Mouse (Mus musculus): Measurements from ENCODE around the gene Gapvd1.

DNA sequence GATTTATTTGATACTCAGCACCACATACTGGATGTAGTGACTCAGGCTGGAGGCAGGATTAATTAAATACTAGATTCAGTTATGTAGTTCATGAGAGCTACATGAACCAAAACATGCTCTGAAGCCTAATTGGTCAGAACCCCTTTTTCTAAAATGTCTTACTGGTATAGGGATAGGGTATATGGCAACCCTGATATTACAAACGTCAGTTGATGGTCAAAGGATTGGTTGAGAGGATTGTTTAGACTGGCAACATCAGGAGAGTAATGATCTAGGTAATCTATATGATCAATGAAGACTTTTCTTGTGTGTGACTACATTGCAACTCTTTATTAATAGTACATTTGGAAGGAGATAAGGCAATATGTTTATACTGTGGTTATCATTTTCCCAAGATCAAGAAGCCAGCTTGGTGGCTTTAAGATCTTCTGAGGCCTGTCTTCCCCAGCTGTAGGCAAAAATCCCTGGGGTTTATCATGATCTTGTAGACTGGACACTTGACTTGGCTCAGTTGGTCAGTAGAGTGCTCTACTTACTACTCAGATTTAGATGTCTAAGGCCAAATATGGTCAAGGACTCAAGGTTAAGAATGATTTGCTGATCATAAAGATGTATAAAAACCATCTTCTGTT is 22.3 kb upstream of the Gapvd1 start:
- TF ChIP-seq POLR2A (IDR thresholded peaks at IDR 0.05; ENCODE audit: insufficient read length, low read depth) (no peak), SRF (IDR thresholded peaks at IDR 0.05; ENCODE audit: control insufficient read depth, insufficient read length, low read depth) (no peak), POLR2AphosphoS2 (IDR thresholded peaks at IDR 0.05; ENCODE audit: insufficient read length, low read depth) (no peak), CEBPB (IDR thresholded peaks at IDR 0.05; ENCODE audit: insufficient read depth, poor library complexity, severe bottlenecking) (no peak)

All from myocyte (in vitro differentiated cells).